Mouse (Mus musculus) hindbrain, embryonic 13.5 days (tissue): ENCODE results near the gene Kalrn. TPM values are rescaled to one million over a fixed set of nuclear protein-coding genes. Genes with fewer than 3 reads are reported as not detected.

ENCODE experiments used
- ATAC-seq: fragments of 200-750 bp; cut with Nextera tagmentation; 2 replicates; pipeline ENCODE4 v1.8.0; 2017; ENCODE audit warnings: moderate TSS enrichment; ENCODE audit not compliant: low FRiP score
- H3K27ac ChIP-seq: fragments of 300-500 bp; sonication (generic); 2 replicates; pipeline ENCODE4 v1.5.1; 2015; ENCODE audit warnings: inconsistent platforms, mild to moderate bottlenecking, moderate library complexity
- H3K27me3 ChIP-seq: fragments of 300-500 bp; sonication (generic); 2 replicates; pipeline ENCODE4 v1.6.1; 2015; ENCODE audit warnings: mild to moderate bottlenecking, inconsistent platforms
- H3K36me3 ChIP-seq: fragments of 300-500 bp; sonication (generic); 2 replicates; pipeline ENCODE4 v1.6.1; 2015; ENCODE audit warnings: mild to moderate bottlenecking, inconsistent platforms
- H3K4me1 ChIP-seq: fragments of 300-500 bp; sonication (generic); replicated peaks from 2 replicates; pipeline ENCODE4 v1.6.1; 2015; ENCODE audit warnings: inconsistent platforms
- H3K4me2 ChIP-seq: fragments of 300-500 bp; sonication (generic); 2 replicates; pipeline ENCODE4 v1.6.1; 2015; ENCODE audit warnings: inconsistent platforms, mild to moderate bottlenecking, moderate library complexity
- H3K4me3 ChIP-seq: fragments of 300-500 bp; sonication (generic); 2 replicates; pipeline ENCODE4 v1.5.1; 2015; ENCODE audit warnings: mild to moderate bottlenecking, inconsistent platforms
- H3K9ac ChIP-seq: fragments of 300-500 bp; sonication (generic); 2 replicates; pipeline ENCODE4 v1.6.1; 2015; ENCODE audit warnings: mild to moderate bottlenecking, inconsistent platforms
- H3K9me3 ChIP-seq: fragments of 300-500 bp; sonication (generic); 2 replicates; pipeline ENCODE4 v1.6.1; 2016; ENCODE audit warnings: inconsistent platforms
- WGBS: fragments of 180-500 bp; shearing (Covaris S2); methylation state at CpG from one replicate; pipeline ENCODE4 v1.1.7; 2015; 5-methylcytosine and 5-hydroxymethylcytosine counted together
- polyA plus RNA-seq: library from polyadenylated mRNA; unstranded; fragments of >200 nt; fragmentation: Nextera tagmentation; extraction: Ambion mirVana; gene quantifications from 2 replicates; pipeline ENCODE4 v1.2.1, GENCODE M21; 2015

Gene Kalrn
- polyA plus RNA-seq, 1 experiment from 2014 or later = 31.5 TPM

DNA sequence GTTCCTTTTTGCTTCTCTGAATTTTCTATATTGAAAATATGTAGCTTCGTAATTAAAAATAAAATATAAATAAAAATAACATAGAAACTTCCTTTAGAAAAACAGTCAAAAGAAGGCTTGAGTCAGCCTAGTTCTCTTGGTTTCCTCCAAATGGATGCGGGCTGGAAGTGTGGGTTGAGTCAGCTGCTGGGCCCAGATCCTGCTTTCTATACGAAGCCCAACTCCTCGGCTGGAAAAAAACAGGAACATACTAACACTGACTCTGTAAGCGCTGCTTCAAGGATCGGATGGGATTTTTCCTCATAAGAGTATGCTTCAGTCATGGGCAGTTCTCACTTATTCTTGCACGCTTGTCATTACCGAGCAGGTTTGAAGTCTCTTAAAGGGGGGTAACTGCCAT lies 291.3 kb downstream of the Kalrn start:
- Histone ChIP-seq H3K9ac (no peak overlapping the region), H3K9me3 (no peaks in the 10 kb centered on the region), H3K27me3 (no peaks in the 10 kb centered on the region), H3K36me3 (peaks cover 5% of the 10 kb centered on the region), H3K4me2 (no peak overlapping the region), H3K27ac (no peak overlapping the region), H3K4me3 (no peak overlapping the region), H3K4me1 (no peaks in the 10 kb centered on the region)
- no peak for ATAC-seq
- 93% methylated on average over 8 of the region's 8 CpGs for WGBS

DNA sequence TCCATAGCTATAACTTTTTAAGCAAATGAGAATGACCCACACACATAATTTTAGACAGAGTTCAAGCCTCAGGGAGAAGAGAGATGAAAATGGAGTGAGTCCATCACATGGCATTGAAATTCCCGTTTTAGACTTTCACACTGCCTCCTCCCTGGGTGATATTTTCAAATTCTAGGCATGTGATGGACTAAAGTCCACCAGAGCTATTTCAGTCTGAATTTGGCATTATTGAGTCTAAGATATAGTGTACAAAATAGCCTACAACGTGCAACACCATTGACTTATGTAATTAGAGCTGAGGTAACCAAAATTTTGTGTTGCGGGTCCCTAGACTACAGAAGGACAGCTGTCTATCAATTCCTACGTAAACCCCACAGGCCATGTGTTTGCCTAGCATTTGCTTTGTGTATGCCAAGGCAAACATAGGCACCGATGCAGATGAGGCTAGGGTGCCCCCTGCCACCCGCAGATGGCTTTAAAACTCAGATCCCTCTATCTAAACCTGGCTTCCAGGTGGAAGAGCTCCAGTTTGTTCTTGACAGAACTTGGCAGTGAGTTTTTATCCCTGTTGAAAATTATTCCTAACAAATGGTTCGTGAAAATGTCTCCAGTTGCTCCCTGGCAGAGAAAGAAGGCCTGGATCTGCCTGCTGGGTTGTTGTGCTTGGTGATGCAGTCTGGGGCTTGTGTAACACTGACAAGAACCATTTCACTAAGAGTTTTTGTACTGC lies 293.5 kb downstream of the Kalrn start:
- Histone ChIP-seq H3K4me2 (no peak overlapping the region), H3K27ac (no peak overlapping the region), H3K4me3 (no peak overlapping the region), H3K9me3 (no peaks in the 10 kb centered on the region), H3K36me3 (peaks cover 5% of the 10 kb centered on the region; the same call in 1 of the 2 replicates), H3K27me3 (no peaks in the 10 kb centered on the region), H3K9ac (no peak overlapping the region), H3K4me1 (no peaks in the 10 kb centered on the region)
- ATAC-seq = no peak
- WGBS = 85% methylated on average over 7 of the region's 7 CpGs

DNA sequence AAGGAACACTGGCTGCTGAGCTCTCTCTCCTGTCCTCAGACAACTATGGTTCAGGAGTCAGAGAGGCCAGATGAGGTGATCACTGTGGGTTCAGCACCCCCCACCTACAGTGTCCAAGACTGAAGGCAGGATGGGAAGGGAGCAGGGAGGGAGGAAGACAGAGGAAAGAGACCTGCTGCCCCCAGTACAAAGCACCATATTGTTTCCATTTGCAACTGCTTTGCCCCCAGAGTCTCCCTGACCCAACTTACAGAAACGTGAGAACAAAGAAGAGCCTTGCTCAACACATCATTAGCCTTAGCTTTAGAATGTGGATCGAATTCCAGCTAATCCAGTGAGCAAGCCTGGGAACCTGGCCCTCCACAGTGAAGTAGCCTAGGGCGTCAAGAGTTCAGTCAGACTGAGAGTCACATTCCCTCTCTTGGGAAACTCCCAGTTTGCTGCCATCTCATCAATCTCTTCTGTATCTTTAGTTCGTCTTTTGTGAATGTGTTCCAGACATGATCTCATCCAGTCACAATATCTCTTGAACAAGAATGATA lies 295.0 kb downstream of the Kalrn start:
- Histone ChIP-seq H3K4me3 (no peak overlapping the region), H3K27me3 (no peaks in the 10 kb centered on the region), H3K4me1 (no peaks in the 10 kb centered on the region), H3K9ac (no peak overlapping the region), H3K36me3 (peaks cover 5% of the 10 kb centered on the region; the same call in 1 of the 2 replicates), H3K27ac (0 out of 2 replicates have a peak overlapping the region, but pooled peaks have one; percentile 23), H3K4me2 (no peak overlapping the region), H3K9me3 (no peaks in the 10 kb centered on the region)
- 64% methylated on average over 4 of the region's 4 CpGs for WGBS
- no peak for ATAC-seq

DNA sequence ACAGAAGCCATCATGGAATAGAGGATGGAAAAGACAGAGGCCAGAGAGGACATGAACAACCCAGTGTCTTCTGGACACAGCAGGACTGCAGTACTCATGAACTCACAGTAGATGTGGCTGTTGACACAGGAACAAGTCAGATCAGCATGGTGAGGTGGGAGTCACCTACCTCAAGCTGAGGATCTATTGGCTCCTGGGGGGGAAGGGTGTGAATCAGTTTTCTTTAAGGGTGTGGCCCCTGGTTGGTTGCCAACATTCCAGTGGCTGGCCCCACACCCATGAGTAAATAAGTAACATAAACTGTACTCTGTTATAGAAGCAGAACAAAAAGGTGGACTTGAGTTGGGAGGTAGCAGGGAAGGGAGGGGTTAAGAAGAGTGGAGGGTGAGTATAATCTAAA lies 298.7 kb downstream of the Kalrn start:
- Histone ChIP-seq H3K4me1 (no peaks in the 10 kb centered on the region), H3K9ac (no peak overlapping the region), H3K4me3 (no peak overlapping the region), H3K27me3 (no peaks in the 10 kb centered on the region), H3K9me3 (no peaks in the 10 kb centered on the region), H3K4me2 (no peak overlapping the region), H3K27ac (no peak overlapping the region), H3K36me3 (no peaks in the 10 kb centered on the region)
- no peak for ATAC-seq

GRCm38 (mm10) chr16:34271476-34271875 lies 301.9 kb downstream of the Kalrn start:
- Histone ChIP-seq H3K4me2 (no peak overlapping the region), H3K9me3 (no peaks in the 10 kb centered on the region), H3K27me3 (no peaks in the 10 kb centered on the region), H3K27ac (no peak overlapping the region), H3K4me1 (no peaks in the 10 kb centered on the region), H3K36me3 (no peaks in the 10 kb centered on the region), H3K9ac (no peak overlapping the region), H3K4me3 (no peak overlapping the region)
- no peak for ATAC-seq
- 90% methylated on average over 5 of the region's 5 CpGs for WGBS

GRCm38 (mm10) chr16:34270681-34271080 lies 302.7 kb downstream of the Kalrn start:
- 92% methylated on average over 2 of the region's 2 CpGs for WGBS
- ATAC-seq = no peak
- Histone ChIP-seq H3K9ac (no peak overlapping the region), H3K4me3 (no peak overlapping the region), H3K27ac (no peak overlapping the region), H3K9me3 (no peaks in the 10 kb centered on the region), H3K4me1 (no peaks in the 10 kb centered on the region), H3K27me3 (no peaks in the 10 kb centered on the region), H3K4me2 (no peak overlapping the region), H3K36me3 (no peaks in the 10 kb centered on the region)

DNA sequence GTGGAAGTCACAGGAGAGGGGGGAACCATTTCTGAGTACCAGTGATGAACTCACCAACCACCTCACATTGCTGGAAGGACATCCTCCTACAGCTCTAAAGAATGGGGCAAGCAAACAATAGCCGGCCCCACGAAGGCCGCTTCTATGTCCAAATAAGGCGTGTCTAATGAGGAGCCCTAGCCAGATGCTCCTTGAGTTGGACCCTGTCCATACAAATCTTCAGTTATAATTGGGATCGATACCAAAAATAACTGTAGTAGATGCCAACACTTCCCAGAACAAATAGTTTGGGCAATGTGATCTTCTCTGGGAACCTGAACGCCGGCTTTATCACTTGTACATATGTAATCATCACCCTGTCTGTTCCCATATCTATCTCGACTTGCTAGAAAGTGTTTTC lies 303.7 kb downstream of the Kalrn start:
- H3K27me3 ChIP-seq = no peaks in the 10 kb centered on the region
- no peaks in the 10 kb centered on the region for H3K9me3 ChIP-seq
- 77% methylated on average over 8 of the region's 8 CpGs for WGBS
- H3K4me2 ChIP-seq = no peak overlapping the region
- H3K4me1 ChIP-seq = no peaks in the 10 kb centered on the region
- no peak overlapping the region for H3K27ac ChIP-seq
- no peak for ATAC-seq
- H3K9ac ChIP-seq = no peak overlapping the region
- no peak overlapping the region for H3K4me3 ChIP-seq
- no peaks in the 10 kb centered on the region for H3K36me3 ChIP-seq

- ATAC-seq = no peak
- Histone ChIP-seq H3K4me3 (no peak overlapping the region), H3K4me2 (no peak overlapping the region), H3K27me3 (no peaks in the 10 kb centered on the region), H3K4me1 (peaks cover 10% of the 10 kb centered on the region), H3K27ac (no peak overlapping the region), H3K36me3 (no peaks in the 10 kb centered on the region), H3K9ac (no peak overlapping the region), H3K9me3 (no peaks in the 10 kb centered on the region)
- 91% methylated on average over 1 of the region's 1 CpGs for WGBS
Observed at GRCm38 (mm10) chr16:34267751-34268150, 305.6 kb downstream of the Kalrn start.

- Histone ChIP-seq H3K4me1 (peaks cover 28% of the 10 kb centered on the region), H3K4me3 (no peak overlapping the region), H3K27ac (no peak overlapping the region), H3K9me3 (no peaks in the 10 kb centered on the region), H3K36me3 (no peaks in the 10 kb centered on the region), H3K27me3 (no peaks in the 10 kb centered on the region), H3K4me2 (no peak overlapping the region), H3K9ac (no peak overlapping the region)
- no peak for ATAC-seq
- 95% methylated on average over 3 of the region's 3 CpGs for WGBS
Observed at GRCm38 (mm10) chr16:34264671-34265070, 308.7 kb downstream of the Kalrn start.

- Histone ChIP-seq H3K9me3 (no peaks in the 10 kb centered on the region), H3K4me2 (peak overlapping the region; percentile 10; the same call in 1 of the 2 replicates), H3K9ac (no peak overlapping the region), H3K4me3 (no peak overlapping the region), H3K36me3 (no peaks in the 10 kb centered on the region), H3K27ac (no peak overlapping the region; the same call in 1 of the 2 replicates), H3K4me1 (peaks cover 28% of the 10 kb centered on the region), H3K27me3 (no peaks in the 10 kb centered on the region)
- WGBS = 62% methylated on average over 22 of the region's 22 CpGs
- peak; percentile 44; the same call in 1 of the 2 replicates for ATAC-seq
Observed at GRCm38 (mm10) chr16:34262731-34263460, 310.4 kb downstream of the Kalrn start.

DNA sequence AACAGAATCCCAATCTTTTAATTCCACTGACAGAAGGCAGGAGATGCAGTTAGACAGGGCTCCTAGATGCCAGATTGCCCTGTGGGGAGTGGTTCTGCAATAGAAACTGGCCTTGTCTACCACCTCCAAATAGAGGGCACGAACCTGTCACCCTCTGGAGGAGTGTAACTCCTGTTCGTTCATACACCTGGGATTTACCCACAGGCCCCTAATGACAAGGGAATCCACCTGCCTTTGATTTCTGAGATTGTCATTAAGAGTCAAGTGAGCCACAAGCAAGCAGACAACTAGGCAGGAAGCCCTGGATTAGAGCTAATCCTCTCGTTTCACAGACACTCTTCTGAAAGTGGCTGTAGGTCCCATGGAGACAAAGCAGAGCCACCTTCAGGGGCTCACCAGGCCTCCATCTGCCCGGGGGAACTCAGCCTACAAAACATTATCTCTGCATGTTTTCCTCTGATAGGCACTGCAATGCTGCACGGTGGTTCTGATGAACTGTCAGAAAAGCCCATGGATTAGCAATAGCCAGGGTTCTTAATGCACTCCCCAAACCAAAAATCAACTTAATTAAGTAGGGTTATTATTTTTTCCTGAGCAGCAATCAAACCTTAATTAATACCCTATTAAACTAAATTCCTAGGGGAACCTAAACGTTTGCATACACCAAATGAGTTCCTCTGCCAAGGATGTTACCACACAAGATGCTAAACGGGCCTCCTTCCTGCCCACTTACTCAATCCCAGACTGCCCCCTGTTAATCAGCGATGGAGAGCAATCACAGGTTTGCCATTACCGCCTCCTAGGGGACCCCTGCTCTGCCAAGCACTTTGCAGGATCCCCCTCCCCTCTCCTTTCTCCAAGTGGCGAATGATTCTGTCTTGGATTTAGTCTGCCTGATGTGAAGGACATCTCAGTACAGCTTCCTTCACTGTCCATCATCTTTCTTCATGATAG lies 312.1 kb downstream of the Kalrn start:
- H3K36me3 ChIP-seq = no peaks in the 10 kb centered on the region
- no peaks in the 10 kb centered on the region for H3K27me3 ChIP-seq
- no peak overlapping the region for H3K4me3 ChIP-seq
- H3K9ac ChIP-seq = no peak overlapping the region
- H3K27ac ChIP-seq = peak overlapping the region; percentile 64; the same call in 1 of the 2 replicates
- no peaks in the 10 kb centered on the region for H3K9me3 ChIP-seq
- peak; percentile 41 for ATAC-seq
- WGBS = 38% methylated on average over 10 of the region's 10 CpGs
- peaks cover 29% of the 10 kb centered on the region for H3K4me1 ChIP-seq
- H3K4me2 ChIP-seq = no peak overlapping the region

DNA sequence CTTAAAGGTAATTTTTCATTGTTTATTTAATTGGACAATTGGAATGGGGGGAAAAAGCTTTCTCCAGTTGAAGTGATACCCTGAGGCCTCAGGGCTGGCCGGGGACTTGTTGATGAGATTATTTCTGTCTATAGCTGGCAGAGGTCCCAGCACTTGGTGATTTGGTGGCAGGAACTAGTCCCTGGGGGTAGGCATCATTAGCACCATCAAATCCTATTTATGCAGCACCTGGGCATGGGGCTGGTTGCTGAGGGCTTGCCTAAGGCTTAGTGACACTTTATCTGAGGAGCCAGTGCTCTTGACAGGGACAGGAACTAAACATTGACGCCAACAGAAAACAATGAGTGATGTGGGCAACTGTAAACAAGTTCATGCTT lies 318.7 kb downstream of the Kalrn start:
- no peaks in the 10 kb centered on the region for H3K27me3 ChIP-seq
- no peak overlapping the region for H3K9ac ChIP-seq
- H3K36me3 ChIP-seq = peaks cover 28% of the 10 kb centered on the region
- peak overlapping the region; percentile 60 for H3K27ac ChIP-seq
- 28% methylated on average over 2 of the region's 2 CpGs for WGBS
- H3K4me1 ChIP-seq = peaks cover 29% of the 10 kb centered on the region
- H3K4me3 ChIP-seq = no peak overlapping the region
- H3K9me3 ChIP-seq = no peaks in the 10 kb centered on the region
- peak; percentile 80 for ATAC-seq
- no peak overlapping the region for H3K4me2 ChIP-seq
